Mouse (Mus musculus) CH12.LX (cell line): Measurements from ENCODE around the gene Olfr452. TPM values are rescaled to one million over a fixed set of nuclear protein-coding genes. Genes with fewer than 3 reads are reported as not detected.

ENCODE experiments used
- DNase-seq: peaks from one replicate; pipeline ENCODE4 v3.0.0-alpha.2; 2013; ENCODE audit errors: extremely low read depth
- H3K27ac ChIP-seq: 2 replicates; pipeline ENCODE4 v1.5.1; 2012; ENCODE audit warnings: low read depth, mild to moderate bottlenecking, control low read depth, moderate library complexity; ENCODE audit not compliant: insufficient read depth
- H3K27me3 ChIP-seq: replicated peaks from 2 replicates; pipeline ENCODE3; 2012; ENCODE audit warnings: inconsistent platforms
- H3K36me3 ChIP-seq, 2 experiments: replicated peaks in 1 of 2; 2 replicates each; pipeline versions ENCODE3 to v1.6.1; 2012; ENCODE audit warnings: inconsistent platforms in 1 of 2, low read length in 1 of 2, mild to moderate bottlenecking in 1 of 2, mixed read lengths in 1 of 2, moderate library complexity in 1 of 2; ENCODE audit not compliant: control insufficient read depth in 1 of 2, insufficient read depth in 1 of 2
- H3K4me1 ChIP-seq, 2 experiments: 2 replicates each; pipeline ENCODE4 v1.6.1; 2012; ENCODE audit warnings: inconsistent platforms in 1 of 2, moderate library complexity in 1 of 2; ENCODE audit not compliant: insufficient read depth in 2 of 2, control insufficient read depth in 1 of 2
- H3K4me2 ChIP-seq: 2 replicates; pipeline ENCODE4 v1.6.1; 2012; ENCODE audit warnings: low read depth, mild to moderate bottlenecking, control low read depth; ENCODE audit not compliant: poor library complexity, insufficient read depth, severe bottlenecking
- H3K4me3 ChIP-seq, 3 experiments: fragments of 150-350 bp in 1 of 3; sonication (generic) in 1 of 3; replicated peaks in 1 of 3; 2 replicates each; pipeline versions ENCODE3 to v1.5.1; 2011 to 2012; ENCODE audit warnings: low read depth in 2 of 3, low read length in 2 of 3, mild to moderate bottlenecking in 2 of 3, moderate library complexity in 2 of 3, control low read depth in 1 of 3, improper control_type of control experiment in 1 of 3, inconsistent platforms in 1 of 3, mixed read lengths in 1 of 3; ENCODE audit not compliant: poor library complexity in 1 of 3
- H3K79me2 ChIP-seq: replicated peaks from 2 replicates; pipeline ENCODE4 v1.6.1; 2012; ENCODE audit warnings: mild to moderate bottlenecking, moderate library complexity; ENCODE audit not compliant: control insufficient read depth, poor library complexity, insufficient read depth, severe bottlenecking; ENCODE audit errors: extremely low read depth
- H3K9ac ChIP-seq: 2 replicates; pipeline ENCODE4 v1.6.1; 2012; ENCODE audit warnings: low read depth, mild to moderate bottlenecking, control low read depth, moderate library complexity; ENCODE audit not compliant: insufficient read depth
- H3K9me3 ChIP-seq: replicated peaks from 2 replicates; pipeline ENCODE3; 2012; ENCODE audit warnings: low read length, inconsistent platforms, mixed read lengths
- CHD2 ChIP-seq: IDR thresholded peaks from 2 replicates; pipeline ENCODE4 v1.6.1; 2011; ENCODE audit warnings: low read length, improper control_type of control experiment
- EP300 ChIP-seq: IDR thresholded peaks from 2 replicates; pipeline ENCODE4 v1.6.1; 2011; ENCODE audit warnings: low read length, improper control_type of control experiment
- GABPA ChIP-seq: IDR thresholded peaks from 2 replicates; pipeline ENCODE4 v1.6.1; 2012; ENCODE audit warnings: low read depth, low read length, improper control_type of control experiment, inconsistent platforms; ENCODE audit not compliant: insufficient replicate concordance
- HCFC1 ChIP-seq: IDR thresholded peaks from 2 replicates; pipeline ENCODE4 v1.6.1; 2012; ENCODE audit warnings: low read depth, mild to moderate bottlenecking, inconsistent platforms, low read length, improper control_type of control experiment
- IRF4 ChIP-seq: IDR thresholded peaks from 2 replicates; pipeline ENCODE4 v1.6.1; 2014; ENCODE audit warnings: low read depth, mild to moderate bottlenecking, inconsistent platforms, low read length, improper control_type of control experiment
- JUN ChIP-seq: IDR thresholded peaks from 2 replicates; pipeline ENCODE4 v1.6.1; 2011; ENCODE audit warnings: low read depth, mild to moderate bottlenecking, low read length, improper control_type of control experiment, moderate library complexity; ENCODE audit not compliant: insufficient read depth
- JUND ChIP-seq: conservative IDR thresholded peaks from 2 replicates; pipeline ENCODE4 v1.6.1; 2011; ENCODE audit warnings: low read depth, low read length, improper control_type of control experiment
- KAT2A ChIP-seq: IDR thresholded peaks from 2 replicates; pipeline ENCODE4 v1.6.1; 2012; ENCODE audit warnings: low read length, improper control_type of control experiment, inconsistent platforms; ENCODE audit not compliant: insufficient replicate concordance
- MAFK ChIP-seq: IDR thresholded peaks from 2 replicates; pipeline ENCODE4 v1.6.1; 2011; ENCODE audit warnings: low read length, improper control_type of control experiment; ENCODE audit not compliant: insufficient replicate concordance
- MAX ChIP-seq: IDR thresholded peaks from 2 replicates; pipeline ENCODE4 v1.6.1; 2011; ENCODE audit warnings: low read length, improper control_type of control experiment
- MEF2A ChIP-seq: IDR thresholded peaks from 2 replicates; pipeline ENCODE4 v1.6.1; 2014; ENCODE audit warnings: low read depth, mild to moderate bottlenecking, inconsistent platforms, low read length, improper control_type of control experiment, borderline replicate concordance
- NELFE ChIP-seq: IDR thresholded peaks from 2 replicates; pipeline ENCODE4 v1.6.1; 2011; ENCODE audit warnings: low read depth, low read length, improper control_type of control experiment
- NRF1 ChIP-seq: IDR thresholded peaks from 2 replicates; pipeline ENCODE4 v1.6.1; 2014; ENCODE audit warnings: low read depth, mild to moderate bottlenecking, inconsistent platforms, low read length, improper control_type of control experiment, moderate library complexity
- PAX5 ChIP-seq: IDR thresholded peaks from 2 replicates; pipeline ENCODE4 v1.6.1; 2012; ENCODE audit warnings: low read length, inconsistent platforms, mixed read lengths
- POLR2A ChIP-seq: IDR thresholded peaks from 2 replicates; pipeline ENCODE4 v1.6.1; 2011; ENCODE audit warnings: low read depth, mild to moderate bottlenecking, improper control_type of control experiment, low read length
- POLR2AphosphoS2 ChIP-seq: IDR thresholded peaks from 2 replicates; pipeline ENCODE4 v1.6.1; 2011; ENCODE audit warnings: low read depth, low read length, improper control_type of control experiment
- SIN3A ChIP-seq: IDR thresholded peaks from 2 replicates; pipeline ENCODE4 v1.6.1; 2012; ENCODE audit warnings: low read length, improper control_type of control experiment, inconsistent platforms
- SMC3 ChIP-seq: IDR thresholded peaks from 2 replicates; pipeline ENCODE4 v1.6.1; 2011; ENCODE audit warnings: low read depth, low read length, improper control_type of control experiment
- TCF12 ChIP-seq: IDR thresholded peaks from 2 replicates; pipeline ENCODE4 v1.6.1; 2014; ENCODE audit warnings: low read depth, mild to moderate bottlenecking, inconsistent platforms, low read length, improper control_type of control experiment
- USF1 ChIP-seq: IDR thresholded peaks from 2 replicates; pipeline ENCODE4 v1.6.1; 2014; ENCODE audit warnings: low read depth, mild to moderate bottlenecking, inconsistent platforms, low read length, improper control_type of control experiment
- USF2 ChIP-seq: conservative IDR thresholded peaks from 2 replicates; pipeline ENCODE4 v1.6.1; 2011; ENCODE audit warnings: low read depth, low read length, improper control_type of control experiment
- ZC3H11A ChIP-seq: IDR thresholded peaks from 2 replicates; pipeline ENCODE4 v1.6.1; 2012; ENCODE audit warnings: low read depth, mild to moderate bottlenecking, inconsistent platforms, low read length, improper control_type of control experiment
- ZKSCAN1 ChIP-seq: IDR thresholded peaks from 2 replicates; pipeline ENCODE4 v1.6.1; 2012; ENCODE audit warnings: low read depth, inconsistent platforms, low read length, improper control_type of control experiment, borderline replicate concordance
- dilution Hi-C: fragments of 300-500 bp; cut with MboI; formaldehyde crosslinking; loops from 2 replicates; pipeline ENCODE4 v1.14.3; 2020; ENCODE audit warnings: low sequenced_read_pairs; ENCODE audit not compliant: extremely low pct_unique_long_range_greater_than_20kb, extremely low pct_ligation_motif_present
- in situ Hi-C: fragments of 300-500 bp; cut with MboI; formaldehyde crosslinking; loops from 3 replicates; pipeline ENCODE4 v1.14.3; 2019; ENCODE audit warnings: low sequenced_read_pairs, low pct_ligation_motif_present, low pct_unique_long_range_greater_than_20kb, mixed read lengths
- polyA plus RNA-seq: library from polyadenylated mRNA; unstranded; fragments of >175 nt; gene quantifications from 2 replicates; pipeline ENCODE4 v1.2.1, GENCODE M21; 2012; ENCODE audit warnings: low read depth; ENCODE audit not compliant: insufficient read length
- total RNA-seq, 2 experiments: library from RNA; depleted of rRNA; stranded (reverse); fragments of 300-350 nt in 1 of 2; fragments of >200 nt in 1 of 2; gene quantifications; 2 replicates each; pipeline ENCODE4 v1.2.3; 2012 to 2014

Olfr452 gene
- total and polyA plus RNA-seq, 3 experiments, result not detected

DNA sequence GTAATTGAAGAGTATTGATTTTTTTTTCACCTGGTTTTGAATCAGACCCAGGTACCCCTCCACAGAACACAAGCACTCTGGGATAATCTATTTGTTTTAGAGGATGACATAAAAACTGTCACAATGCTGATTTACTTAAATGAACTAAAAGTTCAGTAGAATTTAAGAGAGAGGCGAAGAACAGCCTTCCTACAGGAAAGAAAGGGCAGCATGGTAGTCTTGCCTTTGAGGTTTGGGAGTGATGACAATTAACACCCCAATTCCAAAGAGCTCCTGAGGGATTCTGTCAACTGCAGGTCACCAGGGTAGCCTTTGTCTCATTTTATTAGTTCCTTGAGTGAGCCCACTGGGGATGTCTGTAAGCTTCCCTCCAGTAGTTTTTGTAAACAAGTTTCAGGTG is 28.8 kb upstream of the Olfr452 start, which contains the start of gene Olfr38:
Gene Olfr38 (plus strand): TSS at position 301 of the 400 bp plus-strand sequence.
- no peak within 1 kb of the TSS for H3K4me2 ChIP-seq
- no peak within 1 kb of the TSS for H3K4me3 ChIP-seq
- H3K27me3 ChIP-seq, result no peaks in the 10 kb centered on the region
- no peaks in the 10 kb centered on the region for H3K4me1 ChIP-seq
- no peaks in the 10 kb centered on the region for H3K9me3 ChIP-seq
- no peaks in the 10 kb centered on the region for H3K79me2 ChIP-seq
- H3K9ac ChIP-seq, result no peak within 1 kb of the TSS
- H3K36me3 ChIP-seq, result no peaks in the 10 kb centered on the region
- dilution Hi-C loops (no loop called here), in situ Hi-C loops (no loop called here)
- TF ChIP-seq PAX5 (no peak), GABPA (no peak), NELFE (no peak), USF2 (no peak), SIN3A (no peak), ZC3H11A (no peak), TCF12 (no peak)
- TF ChIP-seq, all 38 proteins: peak for 0
- no peak for DNase-seq
- H3K27ac ChIP-seq, result no peak within 1 kb of the TSS

DNA sequence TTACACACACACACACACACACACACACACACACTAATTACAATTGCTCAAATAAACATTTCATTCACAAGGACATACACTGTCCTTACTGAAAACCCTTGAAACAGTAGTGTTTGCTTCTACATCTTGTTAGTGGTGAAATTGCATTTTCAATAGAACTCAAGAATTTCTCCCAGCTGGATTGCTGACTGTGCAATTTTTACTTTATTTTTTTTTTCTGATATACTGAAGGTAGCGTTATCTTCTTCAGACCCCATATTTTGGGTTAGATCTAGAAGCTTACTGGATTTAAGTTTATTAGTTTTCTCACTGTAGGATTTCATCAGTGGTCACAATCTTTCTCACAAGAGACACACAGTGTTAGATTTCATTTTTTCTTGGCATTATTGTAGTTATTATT is 7.8 kb upstream of the Olfr452 start:
- dilution Hi-C loops, result no loop called here
- TF ChIP-seq JUN, result no peak
- TF ChIP-seq EP300, result no peak
- TF ChIP-seq HCFC1, result no peak
- no peak for TF ChIP-seq IRF4
- no peak for TF ChIP-seq USF2
- TF ChIP-seq MAFK, result peak; percentile 80
- no peak for TF ChIP-seq ZC3H11A
- TF ChIP-seq, all 38 proteins: peak for 1
- in situ Hi-C loops, result no loop called here
- H3K27ac ChIP-seq, result no peak overlapping the region
- H3K9ac ChIP-seq, result no peak overlapping the region
- no peaks in the 10 kb centered on the region for H3K79me2 ChIP-seq
- H3K4me3 ChIP-seq, result no peak overlapping the region
- H3K4me1 ChIP-seq, result no peaks in the 10 kb centered on the region
- no peaks in the 10 kb centered on the region for H3K9me3 ChIP-seq
- no peaks in the 10 kb centered on the region for H3K36me3 ChIP-seq
- H3K4me2 ChIP-seq, result no peak overlapping the region
- no peaks in the 10 kb centered on the region for H3K27me3 ChIP-seq
- no peak for DNase-seq

GRCm38 (mm10) chr6:42790247-42790948 is 5.5 kb downstream of the Olfr452 start:
- DNase-seq, result no peak
- Histone ChIP-seq H3K27me3 (no peaks in the 10 kb centered on the region), H3K4me2 (no peak overlapping the region), H3K4me1 (no peaks in the 10 kb centered on the region), H3K9ac (no peak overlapping the region), H3K9me3 (no peaks in the 10 kb centered on the region), H3K36me3 (no peaks in the 10 kb centered on the region), H3K79me2 (no peaks in the 10 kb centered on the region), H3K27ac (no peak overlapping the region), H3K4me3 (no peak overlapping the region)
- no peak for TF ChIP-seq USF1
- TF ChIP-seq JUND, result no peak
- TF ChIP-seq POLR2A, result no peak
- no peak for TF ChIP-seq POLR2AphosphoS2
- TF ChIP-seq GABPA, result no peak
- TF ChIP-seq JUN, result no peak
- no peak for TF ChIP-seq CHD2
- TF ChIP-seq ZKSCAN1, result no peak
- no peak for TF ChIP-seq SIN3A
- TF ChIP-seq KAT2A, result no peak
- TF ChIP-seq MEF2A, result no peak
- no peak for TF ChIP-seq SMC3
- no peak for TF ChIP-seq NRF1
- no peak for TF ChIP-seq MAX
- dilution Hi-C loops, result no loop called here
- in situ Hi-C loops, result no loop called here
